Mouse (Mus musculus): ENCODE results near the gene Unc5c. TPM values are rescaled to one million over a fixed set of nuclear protein-coding genes. Genes with fewer than 3 reads are reported as not detected.
A peak's percentile ranks its signal among the peaks of the same experiment; 100 is the strongest.

Unc5c gene
- polyA plus RNA-seq, 1 experiment from 2014 or later = 6.9 TPM

DNA sequence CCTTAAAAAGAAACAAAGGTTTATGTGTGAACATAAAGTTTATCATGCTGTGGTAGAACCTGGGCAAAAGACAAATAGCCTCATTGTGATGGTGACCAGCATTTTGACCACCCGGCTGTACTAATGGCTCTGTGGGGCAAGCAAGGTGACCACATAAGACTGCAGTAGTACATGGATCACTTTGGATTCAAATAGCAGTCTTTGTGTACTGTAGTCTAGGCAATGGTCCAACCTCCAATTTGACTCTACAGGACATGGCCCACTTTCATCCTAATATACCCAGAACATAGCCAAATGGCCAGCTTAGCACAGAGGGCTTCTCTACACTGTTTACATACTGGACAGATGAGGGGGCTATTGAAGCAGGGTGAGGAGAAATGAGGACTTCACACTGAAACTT is 156.5 kb downstream of the Unc5c start:
- H3K9ac ChIP-seq (replicated peaks) = no peak overlapping the region
- no peaks in the 10 kb centered on the region for H3K4me1 ChIP-seq
- no peaks in the 10 kb centered on the region for H3K36me3 ChIP-seq
- H3K4me2 ChIP-seq (replicated peaks) = no peak overlapping the region
- no peak overlapping the region for H3K27ac ChIP-seq (replicated peaks)
- 95% methylated on average over 1 of the region's 1 CpGs for WGBS
- no peak overlapping the region for H3K4me3 ChIP-seq
- ATAC-seq (replicated peaks) = no peak; the same call in 1 of the 2 replicates
- no peaks in the 10 kb centered on the region for H3K9me3 ChIP-seq
- no peaks in the 10 kb centered on the region for H3K27me3 ChIP-seq

DNA sequence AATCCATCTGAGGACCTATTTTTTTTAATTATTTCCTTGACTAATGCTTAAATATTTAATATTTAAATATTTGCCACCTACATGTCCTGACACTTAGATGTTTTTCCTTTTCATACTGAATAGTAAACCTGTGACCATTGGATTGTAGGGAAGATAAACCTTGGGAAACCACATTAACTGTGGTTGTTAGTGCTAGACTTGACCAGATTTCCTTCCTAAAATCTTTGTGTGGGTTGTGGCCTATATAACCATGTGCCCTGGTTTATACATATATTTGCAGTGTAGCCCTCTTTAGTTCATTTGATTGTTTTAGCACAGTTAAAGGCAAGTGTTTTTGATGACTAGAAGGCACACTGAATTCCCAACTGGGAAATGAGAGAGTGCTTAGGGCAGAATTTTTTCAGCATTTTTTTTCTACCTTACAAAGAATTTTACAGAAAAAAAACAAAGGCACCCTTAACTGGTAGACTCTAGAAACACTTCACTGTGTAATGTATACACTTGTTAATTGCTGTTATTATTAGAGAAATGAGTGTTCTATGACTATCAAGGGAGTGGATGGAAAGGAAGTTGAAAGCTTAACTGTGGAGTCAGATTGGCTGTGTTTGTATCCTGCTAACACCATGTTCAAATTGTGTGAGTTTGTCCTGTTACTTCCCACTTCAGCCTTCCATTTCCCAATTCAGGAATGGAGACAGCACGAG is 162.1 kb downstream of the Unc5c start:
- no peak overlapping the region for H3K4me2 ChIP-seq (replicated peaks)
- no peaks in the 10 kb centered on the region for H3K27me3 ChIP-seq
- H3K4me1 ChIP-seq = no peaks in the 10 kb centered on the region
- no peak overlapping the region for H3K9ac ChIP-seq (replicated peaks)
- H3K27ac ChIP-seq (replicated peaks) = no peak overlapping the region
- WGBS = 83% methylated on average over 1 of the region's 1 CpGs
- ATAC-seq (replicated peaks) = no peak
- no peaks in the 10 kb centered on the region for H3K9me3 ChIP-seq
- H3K36me3 ChIP-seq = no peaks in the 10 kb centered on the region
- H3K4me3 ChIP-seq = no peak overlapping the region

DNA sequence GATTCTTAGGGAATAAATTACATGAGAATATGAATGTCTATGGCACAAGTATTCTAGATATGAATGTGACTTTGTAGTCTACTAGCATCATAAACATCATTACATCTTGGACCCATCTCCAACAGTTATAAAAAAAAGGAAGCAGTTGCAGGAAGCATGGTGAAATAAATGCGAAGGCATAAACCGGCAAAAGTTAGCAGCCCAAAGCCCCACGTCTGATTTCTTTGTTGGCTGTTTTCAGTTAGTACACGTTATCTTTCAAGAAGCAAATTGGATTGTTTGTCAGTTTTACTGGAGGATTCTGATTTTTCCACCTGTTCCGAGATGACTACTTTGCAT is 162.6 kb downstream of the Unc5c start:
- WGBS = 87% methylated on average over 5 of the region's 5 CpGs
- H3K4me2 ChIP-seq (replicated peaks) = no peak overlapping the region
- H3K36me3 ChIP-seq = no peaks in the 10 kb centered on the region
- H3K4me1 ChIP-seq = no peaks in the 10 kb centered on the region
- no peak overlapping the region for H3K4me3 ChIP-seq
- no peaks in the 10 kb centered on the region for H3K27me3 ChIP-seq
- no peak for ATAC-seq (replicated peaks)
- H3K9me3 ChIP-seq = no peaks in the 10 kb centered on the region
- no peak overlapping the region for H3K9ac ChIP-seq (replicated peaks)
- H3K27ac ChIP-seq (replicated peaks) = no peak overlapping the region

- H3K9me3 ChIP-seq = no peaks in the 10 kb centered on the region
- no peaks in the 10 kb centered on the region for H3K4me1 ChIP-seq
- 19% methylated on average over 1 of the region's 1 CpGs for WGBS
- no peak for ATAC-seq (replicated peaks)
- no peak overlapping the region for H3K4me2 ChIP-seq (replicated peaks)
- no peak overlapping the region for H3K4me3 ChIP-seq
- no peaks in the 10 kb centered on the region for H3K36me3 ChIP-seq
- H3K27ac ChIP-seq (replicated peaks) = no peak overlapping the region
- no peaks in the 10 kb centered on the region for H3K27me3 ChIP-seq
- H3K9ac ChIP-seq (replicated peaks) = no peak overlapping the region
Observed at GRCm38 (mm10) chr3:141629431-141629830, 164.4 kb downstream of the Unc5c start.

DNA sequence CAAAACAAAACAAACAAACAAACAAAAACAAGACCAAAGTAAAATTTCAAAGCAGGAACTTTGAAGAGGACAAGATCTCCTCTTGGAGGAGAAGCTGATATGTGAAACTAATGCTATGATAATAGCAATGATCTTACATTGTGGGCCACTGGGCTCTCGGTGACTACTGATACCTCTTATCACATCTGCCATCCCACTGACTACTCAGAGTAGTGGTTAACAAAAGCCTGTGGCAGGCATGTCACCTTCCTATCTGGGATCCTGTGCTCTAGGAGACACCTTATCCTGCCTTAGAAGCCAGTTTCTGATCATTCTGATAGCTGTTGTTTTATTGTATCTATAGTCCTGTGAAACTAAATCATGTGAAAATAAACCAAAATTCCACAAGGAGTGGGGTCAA is 172.9 kb downstream of the Unc5c start:
- no peak overlapping the region for H3K27ac ChIP-seq (replicated peaks)
- no peaks in the 10 kb centered on the region for H3K36me3 ChIP-seq
- 82% methylated on average over 1 of the region's 1 CpGs for WGBS
- H3K4me1 ChIP-seq = no peaks in the 10 kb centered on the region
- no peaks in the 10 kb centered on the region for H3K9me3 ChIP-seq
- H3K4me2 ChIP-seq (replicated peaks) = no peak overlapping the region
- H3K4me3 ChIP-seq = no peak overlapping the region
- H3K27me3 ChIP-seq = no peaks in the 10 kb centered on the region
- no peak overlapping the region for H3K9ac ChIP-seq (replicated peaks)
- no peak for ATAC-seq (replicated peaks)

GRCm38 (mm10) chr3:141644264-141644663 is 179.2 kb downstream of the Unc5c start:
- H3K9me3 ChIP-seq = no peaks in the 10 kb centered on the region
- H3K4me2 ChIP-seq (replicated peaks) = no peak overlapping the region
- H3K4me3 ChIP-seq = no peak overlapping the region
- H3K36me3 ChIP-seq = no peaks in the 10 kb centered on the region
- no peak overlapping the region for H3K9ac ChIP-seq (replicated peaks)
- 80% methylated on average over 5 of the region's 5 CpGs for WGBS
- no peak overlapping the region for H3K27ac ChIP-seq (replicated peaks)
- no peaks in the 10 kb centered on the region for H3K27me3 ChIP-seq
- H3K4me1 ChIP-seq = no peaks in the 10 kb centered on the region
- ATAC-seq (replicated peaks) = no peak

DNA sequence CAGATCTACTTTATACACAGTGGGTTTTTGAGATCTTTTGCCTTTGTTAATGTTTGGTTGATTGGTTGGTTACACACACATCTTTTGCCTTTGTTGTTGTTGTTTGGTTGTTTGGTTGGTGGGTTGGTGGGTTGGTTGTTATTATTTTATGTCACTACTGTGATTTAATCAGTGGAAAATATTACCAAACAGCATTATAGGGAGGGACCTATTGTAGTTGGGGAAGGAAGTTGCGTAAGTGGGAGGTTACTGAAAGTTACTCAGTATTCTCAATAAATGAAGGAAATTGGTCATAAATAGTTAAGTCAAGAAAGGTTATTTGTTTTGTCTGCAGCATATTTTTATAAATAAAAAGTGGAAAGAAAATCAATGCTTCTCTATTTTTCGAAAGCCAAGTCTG is 181.6 kb downstream of the Unc5c start:
- no peak for ATAC-seq (replicated peaks)

GRCm38 (mm10) chr3:141650658-141651057 is 185.6 kb downstream of the Unc5c start:
- H3K4me3 ChIP-seq = no peak overlapping the region
- H3K27me3 ChIP-seq = no peaks in the 10 kb centered on the region
- H3K36me3 ChIP-seq = no peaks in the 10 kb centered on the region
- peak; percentile 74 for ATAC-seq (replicated peaks)
- no peak overlapping the region for H3K27ac ChIP-seq (replicated peaks)
- 41% methylated on average over 3 of the region's 3 CpGs for WGBS
- H3K4me1 ChIP-seq = no peaks in the 10 kb centered on the region
- no peak overlapping the region for H3K9ac ChIP-seq (replicated peaks)
- no peaks in the 10 kb centered on the region for H3K9me3 ChIP-seq
- H3K4me2 ChIP-seq (replicated peaks) = no peak overlapping the region

More for the DNA sequence above, 181.6 kb downstream of the Unc5c start:
- no peaks in the 10 kb centered on the region for H3K9me3 ChIP-seq
- no peak overlapping the region for H3K9ac ChIP-seq (replicated peaks)
- no peaks in the 10 kb centered on the region for H3K36me3 ChIP-seq
- no peaks in the 10 kb centered on the region for H3K27me3 ChIP-seq
- 91% methylated on average over 2 of the region's 2 CpGs for WGBS
- H3K4me2 ChIP-seq (replicated peaks) = no peak overlapping the region
- H3K27ac ChIP-seq (replicated peaks) = no peak overlapping the region
- H3K4me3 ChIP-seq = no peak overlapping the region
- H3K4me1 ChIP-seq = no peaks in the 10 kb centered on the region

DNA sequence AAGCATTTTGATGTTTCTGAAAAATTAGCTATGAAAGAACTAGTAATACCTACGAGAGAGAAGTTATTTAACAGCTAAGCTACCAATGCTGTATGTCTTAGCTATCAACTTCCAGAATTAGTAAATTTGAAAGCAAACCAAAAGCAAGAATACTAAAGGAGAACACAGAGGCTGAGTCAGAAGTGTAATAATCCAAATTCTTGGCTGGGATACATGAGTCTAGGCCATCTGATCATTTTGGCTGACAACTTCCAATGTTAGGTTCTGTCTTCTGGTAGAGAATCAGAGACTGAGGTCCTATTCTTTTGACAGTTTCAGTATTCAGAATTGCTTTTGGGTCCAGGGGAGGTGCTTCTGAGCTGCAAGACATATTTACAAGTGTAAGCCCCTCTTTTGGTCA is 188.9 kb downstream of the Unc5c start:
- Histone ChIP-seq H3K27me3 (no peaks in the 10 kb centered on the region), H3K9ac (replicated peaks) (no peak overlapping the region), H3K4me3 (no peak overlapping the region), H3K27ac (replicated peaks) (no peak overlapping the region), H3K4me1 (no peaks in the 10 kb centered on the region), H3K36me3 (no peaks in the 10 kb centered on the region), H3K4me2 (replicated peaks) (no peak overlapping the region), H3K9me3 (no peaks in the 10 kb centered on the region)
- ATAC-seq (replicated peaks) = no peak
- WGBS = 93% methylated on average over 1 of the region's 1 CpGs

GRCm38 (mm10) chr3:141659041-141659789 is 194.2 kb downstream of the Unc5c start:
- H3K27ac ChIP-seq (replicated peaks) = no peak overlapping the region
- ATAC-seq (replicated peaks) = peak; percentile 26; the same call in 1 of the 2 replicates
- no peaks in the 10 kb centered on the region for H3K4me1 ChIP-seq
- H3K27me3 ChIP-seq = no peaks in the 10 kb centered on the region
- no peaks in the 10 kb centered on the region for H3K36me3 ChIP-seq
- H3K4me3 ChIP-seq = no peak overlapping the region
- WGBS = 69% methylated on average over 3 of the region's 3 CpGs
- H3K4me2 ChIP-seq (replicated peaks) = no peak overlapping the region
- H3K9ac ChIP-seq (replicated peaks) = no peak overlapping the region
- no peaks in the 10 kb centered on the region for H3K9me3 ChIP-seq

GRCm38 (mm10) chr3:141660065-141661062 is 195.3 kb downstream of the Unc5c start:
- 74% methylated on average over 15 of the region's 15 CpGs for WGBS
- H3K4me2 ChIP-seq (replicated peaks) = no peak overlapping the region
- no peak for ATAC-seq (replicated peaks)
- H3K9me3 ChIP-seq = no peaks in the 10 kb centered on the region
- H3K4me1 ChIP-seq = no peaks in the 10 kb centered on the region
- no peak overlapping the region for H3K4me3 ChIP-seq
- H3K27me3 ChIP-seq = no peaks in the 10 kb centered on the region
- H3K27ac ChIP-seq (replicated peaks) = no peak overlapping the region
- no peaks in the 10 kb centered on the region for H3K36me3 ChIP-seq
- no peak overlapping the region for H3K9ac ChIP-seq (replicated peaks)

- no peak overlapping the region for H3K9ac ChIP-seq (replicated peaks)
- 48% methylated on average over 2 of the region's 2 CpGs for WGBS
- H3K4me1 ChIP-seq = peaks cover 11% of the 10 kb centered on the region; the same call in 1 of the 2 replicates
- no peaks in the 10 kb centered on the region for H3K27me3 ChIP-seq
- no peak overlapping the region for H3K4me2 ChIP-seq (replicated peaks)
- H3K9me3 ChIP-seq = no peaks in the 10 kb centered on the region
- no peak for ATAC-seq (replicated peaks)
- H3K36me3 ChIP-seq = no peaks in the 10 kb centered on the region
- H3K4me3 ChIP-seq = no peak overlapping the region
- H3K27ac ChIP-seq (replicated peaks) = no peak overlapping the region
Observed at GRCm38 (mm10) chr3:141689113-141689512, 224.1 kb downstream of the Unc5c start.
